Mouse (Mus musculus): ENCODE data around the gene Fcrlb.

Gene Fcrlb

DNA sequence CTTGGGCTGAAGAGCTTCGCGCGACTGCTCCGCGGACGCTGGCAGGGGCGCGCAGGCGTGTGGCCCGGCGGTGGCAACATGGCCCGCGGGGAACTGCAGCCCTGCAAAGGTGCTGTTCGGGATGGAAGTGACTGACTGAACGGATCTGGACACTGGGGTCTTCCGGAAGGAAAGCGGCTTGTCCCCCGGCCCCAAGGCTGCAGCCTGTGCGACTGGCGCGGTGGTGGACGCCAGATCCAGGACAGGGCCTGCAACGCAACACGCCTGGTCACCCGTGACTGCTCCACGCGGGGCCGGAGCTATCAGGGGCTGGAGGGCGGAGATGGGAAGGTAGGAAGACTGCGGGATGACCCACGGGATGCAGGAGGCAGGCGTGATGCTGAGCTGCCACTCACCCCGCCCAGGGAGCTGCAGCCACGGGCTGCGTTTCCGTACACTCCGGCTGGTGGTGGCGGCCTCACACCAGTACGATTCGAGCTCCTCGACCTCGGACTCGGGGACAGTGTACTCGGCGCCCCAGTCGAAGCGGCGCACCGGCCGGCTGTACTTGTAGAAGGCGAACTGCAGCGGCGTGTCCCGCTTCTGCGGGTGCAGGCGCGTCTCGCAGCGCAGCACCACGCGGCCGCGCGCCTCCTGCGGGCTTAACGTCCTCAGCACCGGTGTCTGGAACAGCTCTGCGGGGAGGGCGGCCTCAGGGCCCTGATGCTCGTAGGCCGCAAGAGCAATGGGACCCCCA lies 5.1 kb downstream of the Fcrlb start:
- peak; percentile 30 for DNase-seq (ENCODE audit: low read depth, low spot score)

DNA sequence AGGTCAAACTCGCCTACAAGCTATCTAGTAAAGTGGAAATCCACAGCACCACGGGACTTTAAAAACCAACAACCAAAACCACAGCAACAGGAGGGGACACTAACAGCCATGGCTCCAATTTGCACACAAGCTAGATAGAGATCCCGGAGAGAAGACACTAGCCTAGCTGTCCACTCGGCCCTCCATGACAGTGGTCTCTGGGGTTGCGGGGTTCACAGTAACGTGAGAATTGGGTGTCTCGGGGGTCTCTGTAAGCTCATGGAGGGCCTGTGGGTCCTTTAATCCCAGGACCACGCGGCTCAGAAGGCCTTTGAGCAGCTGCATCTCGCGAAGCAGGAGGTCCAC lies 5.7 kb downstream of the Fcrlb start:
- no peak for DNase-seq (ENCODE audit: low read depth, low spot score)

DNA sequence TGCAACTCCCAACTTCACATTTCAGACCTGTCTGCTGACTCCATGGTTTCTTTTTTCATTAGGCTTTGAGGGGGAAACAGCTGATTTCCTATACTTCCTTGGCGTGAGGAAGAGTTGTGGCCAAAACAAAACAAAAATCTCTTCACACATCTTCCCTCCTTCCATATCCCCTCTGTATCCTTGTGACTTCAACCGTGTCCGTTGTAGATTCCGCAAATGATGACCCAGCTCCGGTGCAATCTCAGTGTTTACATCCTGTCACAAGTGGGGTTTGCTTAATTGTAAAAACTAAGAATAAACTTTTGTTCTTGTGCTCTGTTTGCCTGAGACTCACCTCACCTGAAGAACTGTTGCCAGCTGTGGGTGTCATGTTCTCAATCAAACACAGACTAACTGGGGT lies 9.3 kb downstream of the Fcrlb start:
- no peak for DNase-seq (ENCODE audit: low read depth, low spot score)

DNA sequence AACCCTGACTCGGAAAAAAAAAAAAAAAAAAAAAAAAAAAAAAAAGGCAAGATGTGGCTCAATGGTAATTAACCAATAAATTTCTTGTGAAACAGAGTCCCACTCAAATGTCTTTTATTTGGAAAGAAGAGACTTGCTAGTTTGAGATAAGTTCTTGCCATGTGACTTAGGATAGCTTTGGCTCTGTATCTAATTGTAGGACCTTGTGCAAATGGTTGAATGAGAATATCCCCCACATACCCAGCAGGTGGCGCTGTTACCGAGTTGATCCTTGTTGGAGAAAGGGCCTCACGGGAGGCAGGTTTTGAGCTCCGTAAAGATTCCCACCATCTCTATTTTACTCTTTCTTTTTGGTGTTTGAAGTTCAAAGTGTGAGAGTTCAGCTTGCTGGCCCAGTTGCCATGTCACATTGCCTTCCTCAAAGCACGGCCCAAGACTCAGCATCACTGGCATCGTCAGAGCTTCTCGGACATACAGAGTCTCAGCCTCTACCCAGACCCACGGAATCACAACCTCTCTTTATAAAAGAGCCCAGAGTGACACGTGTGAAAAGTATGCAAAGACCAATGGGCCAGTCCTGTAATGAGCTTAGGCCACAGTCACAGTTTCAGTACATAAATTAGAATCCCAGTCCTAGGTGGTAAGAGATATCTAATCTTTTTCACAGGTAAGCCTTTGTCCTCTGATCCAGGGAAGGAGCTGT lies 11.1 kb downstream of the Fcrlb start:
- DNase-seq (ENCODE audit: low read depth, low spot score) = peak; percentile 88

DNA sequence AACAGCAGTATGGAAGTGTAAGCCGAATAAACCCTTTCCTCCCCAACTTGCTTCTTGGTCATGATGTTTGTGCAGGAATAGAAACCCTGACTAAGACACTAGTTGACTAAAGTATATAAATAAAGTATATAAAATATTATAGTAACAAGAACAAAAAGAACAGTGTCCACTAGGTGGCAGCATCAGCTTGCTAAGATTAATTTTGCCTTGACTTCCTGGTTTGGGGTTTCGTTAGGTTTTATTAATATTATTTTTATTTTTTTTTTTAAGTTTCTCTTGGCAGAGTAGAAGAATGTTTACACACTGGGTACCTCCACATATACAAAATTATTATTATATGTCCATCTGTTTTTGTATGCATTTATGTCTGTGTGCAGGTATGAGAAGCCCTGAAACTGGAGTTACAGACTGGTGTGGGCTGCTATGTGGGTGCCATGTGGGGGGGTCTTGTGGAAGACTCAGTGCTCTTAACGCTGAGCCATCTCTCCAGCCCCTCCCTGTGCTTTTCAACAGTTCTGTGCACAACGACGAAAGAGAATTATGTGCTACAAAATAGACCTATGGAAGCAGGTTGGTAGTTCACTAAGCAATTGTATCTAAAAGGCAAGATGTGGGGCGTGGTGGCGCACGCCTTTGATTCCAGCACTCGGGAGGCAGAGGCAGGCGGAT lies 11.8 kb downstream of the Fcrlb start:
- peak; percentile 65 for DNase-seq (ENCODE audit: low read depth, low spot score)

DNA sequence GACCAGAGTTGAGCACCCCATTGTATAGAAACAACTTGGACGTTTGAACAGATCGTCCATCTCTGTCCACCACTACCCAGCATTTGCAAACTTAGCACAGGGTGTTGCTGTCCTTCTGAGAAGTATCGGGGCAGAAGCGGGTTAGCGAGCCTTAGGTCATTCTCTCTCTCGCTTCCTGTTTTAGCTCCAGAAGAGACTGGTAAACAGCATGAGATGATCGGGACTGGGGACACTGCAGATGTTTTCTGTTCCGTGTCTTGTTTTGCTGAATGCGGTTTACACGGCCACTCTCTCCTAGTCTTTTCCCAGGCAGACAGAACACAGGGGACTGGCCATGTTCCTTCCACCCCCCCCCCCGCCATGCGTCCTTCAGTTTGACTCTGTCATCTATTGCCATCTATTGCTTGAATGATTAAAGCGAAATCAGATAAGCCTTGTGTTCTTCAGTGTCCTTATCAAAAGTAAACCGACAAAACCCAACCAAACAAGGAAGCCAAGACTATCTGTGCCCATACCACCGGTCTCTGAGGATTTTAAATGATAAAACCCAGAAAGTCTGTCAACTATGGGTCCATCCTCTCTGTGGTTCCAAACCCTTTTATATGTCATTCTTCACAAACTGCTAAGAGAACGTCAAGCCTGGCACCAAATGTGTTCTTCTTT lies 14.2 kb downstream of the Fcrlb start:
- no peak for DNase-seq (ENCODE audit: low read depth, low spot score)

DNA sequence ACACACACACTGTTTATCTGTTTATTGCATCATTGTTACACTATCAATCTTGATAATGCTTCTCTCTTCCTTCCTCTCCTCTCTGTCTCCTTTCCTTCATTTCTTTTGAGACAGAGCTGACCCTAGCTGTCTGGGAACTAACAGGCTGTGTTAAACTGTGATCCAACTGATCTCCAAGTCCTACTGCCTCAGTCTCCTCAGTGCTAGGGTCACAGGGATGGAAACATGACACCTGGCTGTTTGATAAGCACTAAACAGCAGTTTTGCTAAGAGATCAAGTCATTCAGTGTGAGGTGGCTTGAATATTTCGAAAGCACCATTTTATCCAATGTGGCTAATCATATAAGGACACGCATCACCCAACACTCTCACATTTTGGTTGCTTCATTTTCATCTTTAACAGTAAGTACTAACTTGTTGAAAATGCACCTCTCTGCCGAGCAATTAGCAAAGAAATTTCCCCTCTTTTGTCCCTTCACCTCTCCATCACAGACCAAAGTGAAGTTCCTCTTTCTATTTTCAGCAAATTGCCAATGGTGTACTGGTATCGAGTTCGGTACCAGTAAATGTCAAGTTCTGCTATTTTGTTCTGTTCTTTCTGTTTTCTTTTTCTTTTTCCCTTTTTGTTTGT lies 16.0 kb downstream of the Fcrlb start:
- DNase-seq (ENCODE audit: low read depth, low spot score) = no peak

DNA sequence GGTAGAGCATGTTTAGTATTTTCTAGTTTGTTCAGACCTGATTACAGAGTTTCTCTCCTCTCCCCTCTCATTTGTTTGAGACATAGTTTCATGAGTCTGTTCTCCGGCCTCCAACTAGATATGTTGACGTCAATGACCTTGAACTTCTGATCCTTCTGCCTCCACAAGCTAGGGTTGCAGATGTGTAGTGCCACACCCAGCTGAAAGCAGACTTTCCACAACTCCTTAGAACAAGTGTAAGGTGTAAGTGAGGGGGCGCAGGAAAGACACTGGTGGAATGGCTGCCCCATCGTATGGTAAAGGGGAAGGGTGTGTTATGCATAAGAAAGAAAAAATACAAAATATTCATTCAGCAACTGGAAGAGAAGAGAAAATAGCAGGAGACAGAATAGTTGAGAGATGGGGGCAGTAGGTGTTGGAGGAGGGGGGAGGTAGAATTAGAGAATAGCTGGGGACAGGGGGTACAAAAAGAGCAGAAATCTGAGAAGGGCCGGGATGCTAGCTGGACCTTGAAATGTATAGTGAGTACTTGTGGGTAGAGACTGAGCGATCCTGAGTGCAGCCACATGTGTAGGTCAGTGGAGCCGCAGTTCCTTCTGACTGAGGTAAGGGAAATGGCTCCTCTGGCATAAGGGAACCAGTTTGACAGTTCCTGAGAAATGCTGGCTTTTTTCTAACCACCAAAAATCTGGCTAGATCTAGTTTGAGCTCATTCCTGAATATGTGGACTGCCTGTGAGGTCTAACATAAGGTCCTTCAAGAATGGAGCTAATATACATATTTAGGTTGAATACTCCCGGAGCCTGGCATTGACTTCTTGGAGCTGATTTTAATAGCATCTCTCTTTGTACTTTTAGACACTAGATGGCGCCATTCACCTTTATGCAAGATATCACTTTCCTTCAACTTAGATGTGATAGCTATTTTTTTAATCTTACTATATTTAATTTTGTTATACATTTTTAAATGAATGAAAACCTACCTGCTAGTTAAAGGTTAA lies 17.8 kb downstream of the Fcrlb start:
- peak; percentile 64 for DNase-seq (ENCODE audit: low read depth, low spot score)

DNA sequence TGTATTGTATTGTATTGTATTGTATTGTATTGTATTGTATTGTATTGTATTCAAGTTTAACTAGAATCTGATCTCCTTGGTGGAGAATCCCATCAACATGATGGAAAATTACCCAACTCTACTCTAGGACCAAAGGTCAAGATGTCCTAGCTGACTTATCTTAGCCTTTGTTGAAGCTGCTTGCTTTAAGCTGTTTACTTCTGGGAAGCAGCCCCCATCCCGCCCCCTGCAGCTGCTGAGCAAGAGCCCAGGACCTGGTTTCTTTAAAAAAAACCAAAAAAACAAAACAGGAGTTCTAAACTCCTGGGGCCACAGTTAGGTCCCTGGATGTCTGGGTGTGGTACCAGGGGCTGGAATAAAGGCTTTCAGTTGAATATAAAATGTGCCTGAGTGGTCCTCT lies 20.5 kb downstream of the Fcrlb start:
- DNase-seq (ENCODE audit: low read depth, low spot score) = no peak

DNA sequence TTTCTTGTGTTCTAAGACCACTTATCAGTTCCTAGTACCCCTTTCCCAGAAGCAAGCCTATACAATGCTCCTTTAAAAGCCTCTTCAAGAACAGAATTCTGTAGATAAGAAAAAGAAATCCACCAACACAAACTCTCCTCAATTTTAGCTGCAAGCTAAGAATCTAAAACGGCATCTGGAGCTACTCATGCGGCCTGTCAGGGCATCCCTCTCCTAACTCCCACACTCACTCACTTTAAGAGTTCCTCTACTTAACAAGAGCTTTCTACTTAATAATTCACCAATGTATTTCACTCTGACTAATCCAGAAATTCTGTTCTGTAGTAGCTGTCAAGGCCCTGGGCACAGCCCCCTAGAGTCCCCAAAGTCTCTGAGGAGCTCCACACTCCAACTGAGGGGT lies 21.1 kb downstream of the Fcrlb start:
- DNase-seq (ENCODE audit: low read depth, low spot score) = no peak

DNA sequence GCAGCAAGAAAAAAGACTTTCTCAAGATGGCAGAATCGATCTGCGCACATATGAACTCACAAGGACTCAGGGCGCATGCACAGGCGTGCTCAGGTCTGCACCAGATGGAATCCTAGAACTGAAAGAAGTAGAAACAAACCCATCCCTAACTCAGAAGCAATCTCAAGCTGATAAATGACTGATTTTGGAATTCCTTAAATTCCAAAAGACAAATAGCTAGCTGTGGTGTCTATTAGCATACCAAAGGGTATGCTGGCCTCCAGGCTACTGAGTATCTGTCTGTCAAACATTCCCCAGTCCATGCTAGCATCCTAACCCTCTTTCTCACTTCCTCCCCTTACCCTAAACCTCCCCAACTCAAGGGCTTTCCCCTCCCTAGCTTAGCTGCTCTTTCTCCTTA lies 23.4 kb downstream of the Fcrlb start:
- DNase-seq (ENCODE audit: low read depth, low spot score) = no peak

DNA sequence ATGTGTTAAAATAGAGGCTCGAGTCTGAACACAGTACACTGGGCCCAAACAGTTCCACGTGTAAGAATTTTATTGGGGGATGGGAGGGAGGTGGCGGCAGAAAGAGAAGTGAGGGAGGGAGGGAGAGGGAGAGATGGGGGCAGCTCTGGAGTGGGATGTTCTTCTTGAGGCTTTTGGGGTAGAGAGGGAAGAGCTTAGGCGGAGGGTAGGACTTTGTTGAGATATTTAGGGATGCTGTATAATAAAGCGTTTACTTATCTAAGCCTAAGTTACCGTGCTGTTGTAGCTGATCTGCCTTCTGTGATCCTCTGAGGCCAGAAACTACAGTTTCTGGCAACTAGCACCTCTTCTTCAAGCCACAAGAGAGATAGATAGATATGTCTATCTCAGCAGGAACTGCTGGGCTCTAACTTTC lies 26.7 kb downstream of the Fcrlb start:
- DNase-seq (ENCODE audit: low read depth, low spot score) = no peak

DNA sequence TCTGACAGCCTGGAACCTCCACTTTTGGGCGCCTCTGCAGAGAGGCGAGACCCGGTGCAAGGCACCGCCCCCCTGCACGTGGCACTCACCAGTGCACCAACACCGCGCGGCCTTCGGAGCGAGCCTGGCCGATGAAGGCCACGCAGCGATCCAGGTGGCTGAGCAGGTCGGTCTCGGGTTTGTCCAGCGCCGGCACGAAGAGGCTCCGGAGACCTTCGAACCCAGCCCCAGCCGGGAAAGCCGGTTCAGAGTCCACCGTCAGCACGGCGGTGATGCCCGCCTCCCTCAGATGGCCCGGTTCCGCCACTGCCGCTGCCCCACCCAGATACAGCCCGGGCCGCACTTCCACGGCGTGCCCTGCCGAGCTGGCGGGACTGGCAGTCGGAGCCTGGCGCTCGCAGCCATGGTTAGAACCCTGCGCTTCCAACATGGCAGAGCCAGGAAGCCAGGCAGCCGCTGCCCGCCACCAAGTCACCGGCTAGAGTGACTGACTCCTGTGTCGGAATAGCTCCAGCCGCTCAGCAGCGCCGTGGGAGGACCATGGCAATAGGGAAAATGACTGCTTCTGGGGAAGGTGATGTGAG lies 27.7 kb downstream of the Fcrlb start, which contains the start of the genes Gm26620 and Dusp12:
Gene Gm26620, plus strand, starts transcription at position 88 of the 584 bp plus-strand sequence.
Gene Dusp12, minus strand, starts transcription at position 563 of the 584 bp plus-strand sequence.
- peak; percentile 84 for DNase-seq (ENCODE audit: low read depth, low spot score)

DNA sequence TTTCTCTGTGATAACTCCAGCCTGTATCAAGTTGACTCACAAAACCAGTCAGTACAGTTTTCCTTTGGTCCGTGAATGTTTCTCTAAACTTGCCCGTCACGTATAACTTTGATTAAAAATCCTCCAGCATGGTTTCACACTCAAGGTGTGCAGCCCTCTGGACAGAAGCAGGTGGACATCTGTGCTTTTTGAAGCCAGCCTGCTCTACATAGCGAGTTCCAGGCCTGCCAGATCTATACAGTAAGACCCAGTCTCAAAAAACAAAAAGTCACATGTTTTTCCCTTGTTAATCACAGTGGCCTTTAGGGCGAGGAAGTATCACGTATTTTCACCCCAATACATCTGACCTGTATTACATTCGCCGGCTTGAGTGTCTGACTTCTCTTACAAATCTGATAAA lies 28.4 kb downstream of the Fcrlb start:
- DNase-seq (ENCODE audit: low read depth, low spot score) = no peak

DNA sequence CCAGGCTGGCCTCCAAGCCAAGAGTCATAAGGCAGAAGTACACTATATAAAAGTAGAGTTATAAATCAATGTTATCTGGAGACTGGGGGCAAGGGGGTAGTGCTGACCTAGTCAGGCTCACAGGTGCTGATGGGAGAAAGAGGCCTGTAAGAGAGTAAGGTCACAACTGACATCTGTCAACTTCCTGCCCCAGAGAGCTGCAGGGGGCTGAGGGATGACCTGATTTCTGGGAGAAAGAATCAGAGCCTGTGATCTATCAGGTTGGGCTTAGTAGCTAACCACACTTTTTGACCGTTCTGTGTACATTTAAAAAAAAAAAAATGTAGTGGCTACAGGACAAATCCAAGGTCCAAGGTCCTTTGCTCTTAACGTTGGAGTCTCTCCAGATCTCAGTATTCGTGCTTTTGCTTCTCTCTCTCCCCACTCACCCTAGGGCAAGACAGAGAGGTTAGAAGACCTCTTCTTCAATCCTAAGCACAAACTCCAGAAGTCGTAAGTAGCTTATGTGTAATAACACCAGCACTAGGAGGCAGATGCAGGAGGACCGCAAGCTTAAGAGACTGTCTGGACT lies 29.7 kb downstream of the Fcrlb start:
- DNase-seq (ENCODE audit: low read depth, low spot score) = no peak

DNA sequence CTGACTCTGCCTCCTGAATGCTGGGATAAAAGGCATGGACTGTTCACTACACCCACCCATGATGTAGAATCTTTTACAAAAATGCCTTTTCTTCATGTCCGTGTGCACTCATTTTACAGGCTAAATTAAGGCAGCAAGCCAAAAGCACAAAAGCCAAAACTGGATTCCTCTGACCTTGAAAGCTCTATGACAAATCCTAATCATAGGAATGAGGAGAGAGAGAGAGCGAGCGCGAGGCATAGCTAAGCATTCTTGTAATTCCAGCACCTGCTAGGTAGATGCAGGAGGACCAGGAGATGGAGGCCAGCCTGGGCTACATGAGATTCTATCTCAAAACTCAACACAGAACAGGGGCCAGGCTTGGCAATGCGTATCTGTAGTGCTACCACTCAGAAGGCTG lies 35.8 kb downstream of the Fcrlb start:
- no peak for DNase-seq (ENCODE audit: low read depth, low spot score)

DNA sequence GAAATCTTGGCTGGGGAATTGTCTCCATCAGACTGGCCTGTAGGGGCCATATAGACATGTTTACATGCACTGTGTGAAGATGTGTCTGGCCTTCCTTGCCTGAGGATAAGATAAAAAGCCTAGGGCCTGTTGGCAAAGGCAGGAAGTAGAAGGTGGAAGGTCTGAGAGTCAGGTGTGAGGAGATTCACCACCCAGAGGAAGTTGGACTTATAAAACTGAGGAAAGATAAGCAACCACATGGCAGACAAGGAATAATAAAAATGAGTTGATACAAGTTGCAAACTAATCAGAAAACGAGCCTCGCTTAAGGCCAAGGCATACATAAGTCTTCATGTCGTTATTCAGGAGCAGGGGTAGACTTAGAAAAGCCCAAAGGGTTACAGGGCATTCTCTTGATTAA lies 37.1 kb downstream of the Fcrlb start:
- DNase-seq (ENCODE audit: low read depth, low spot score) = no peak

DNA sequence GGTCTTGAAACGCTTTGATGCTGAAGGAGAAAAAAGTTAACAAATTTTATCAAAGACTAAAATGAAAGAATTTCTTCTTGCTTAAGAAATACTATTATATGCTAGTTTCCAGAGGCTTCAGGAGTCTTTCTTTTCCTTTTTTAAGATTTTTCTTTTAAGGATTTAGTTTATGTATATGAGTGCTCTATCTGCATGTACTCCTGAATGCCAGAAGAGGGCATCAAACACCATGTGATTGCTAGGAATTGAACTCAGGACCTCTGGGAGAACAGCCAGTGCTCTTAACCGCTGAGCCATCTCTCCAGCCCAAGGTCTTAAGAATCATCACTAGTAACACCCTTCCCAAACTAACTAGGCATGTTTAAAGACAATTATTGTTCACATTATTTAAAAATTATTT lies 40.8 kb downstream of the Fcrlb start:
- no peak for DNase-seq (ENCODE audit: low read depth, low spot score)

DNA sequence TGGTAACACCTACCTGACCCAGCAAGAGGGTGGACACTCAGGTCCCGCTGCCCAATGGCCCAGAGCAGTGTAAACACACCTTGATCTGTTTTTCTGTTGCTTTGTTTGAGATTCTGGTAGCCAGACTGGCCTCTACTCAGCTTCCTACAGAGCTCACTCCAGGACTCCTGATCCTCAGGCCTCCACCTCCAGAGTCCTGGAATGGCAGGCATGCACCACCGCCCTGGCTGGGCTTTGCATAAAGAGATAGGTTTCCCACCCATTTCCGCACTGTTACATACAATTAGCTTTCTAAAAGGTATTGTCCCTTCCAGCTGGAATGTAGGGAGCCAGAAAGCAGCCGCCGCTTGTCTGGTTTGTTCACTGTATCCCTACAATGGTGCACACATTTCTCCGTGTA lies 41.3 kb downstream of the Fcrlb start:
- DNase-seq (ENCODE audit: low read depth, low spot score) = no peak

DNA sequence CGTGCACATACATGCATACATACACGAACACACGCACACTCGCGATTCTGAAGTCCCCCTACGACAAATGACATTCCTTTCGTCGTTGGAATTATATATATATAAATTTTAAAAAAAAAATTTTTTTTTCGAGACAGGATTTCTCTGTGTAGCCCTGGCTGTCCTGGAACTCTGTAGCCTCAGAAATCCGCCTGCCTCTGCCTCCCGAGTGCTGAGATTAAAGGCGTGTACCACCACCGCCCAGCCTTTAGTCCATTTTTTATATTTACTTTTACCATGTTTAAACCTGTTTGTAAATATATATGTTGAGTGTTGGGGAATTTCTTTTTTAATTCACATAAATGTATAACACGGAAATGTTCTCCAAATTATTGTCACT lies 43.8 kb downstream of the Fcrlb start:
- no peak for DNase-seq (ENCODE audit: low read depth, low spot score)
